Mouse (Mus musculus) adrenal gland, adult 8-10 months (tissue): ENCODE measurements around the gene Pou2f3. TPM values are rescaled to one million over a fixed set of nuclear protein-coding genes. Genes with fewer than 3 reads are reported as not detected.

ENCODE experiments used
- DNase-seq: peaks from one replicate; pipeline ENCODE4 v3.0.0; 2022
- total RNA-seq, 4 experiments: library from RNA; stranded (reverse); gene quantifications; 2 replicates each; pipeline ENCODE4 v1.2.4; 2022

The Pou2f3 gene
- total RNA-seq, 4 experiments from 2014 or later: 0.22 TPM; not detected in 3

DNA sequence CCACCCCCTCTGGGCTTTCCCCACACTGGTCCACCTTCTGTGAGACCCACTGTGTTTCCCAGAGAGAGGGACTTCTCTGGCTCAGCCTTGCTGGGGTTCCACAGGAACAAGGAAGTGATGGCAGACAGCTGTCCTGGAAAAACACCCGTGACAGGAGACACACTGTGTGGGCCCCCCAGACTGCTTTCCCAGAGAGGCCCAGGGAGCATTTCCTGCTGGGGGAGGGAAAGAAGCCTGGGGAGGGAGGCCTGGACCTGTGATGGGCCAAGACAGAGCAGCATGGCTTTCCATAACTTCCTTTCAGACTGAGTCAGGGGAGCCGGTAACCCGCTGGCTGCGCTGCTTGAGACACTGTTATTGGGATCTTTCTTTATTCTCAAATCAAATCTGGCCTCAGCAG lies 20.7 kb upstream of the Pou2f3 start:
- DNase-seq: no peak

DNA sequence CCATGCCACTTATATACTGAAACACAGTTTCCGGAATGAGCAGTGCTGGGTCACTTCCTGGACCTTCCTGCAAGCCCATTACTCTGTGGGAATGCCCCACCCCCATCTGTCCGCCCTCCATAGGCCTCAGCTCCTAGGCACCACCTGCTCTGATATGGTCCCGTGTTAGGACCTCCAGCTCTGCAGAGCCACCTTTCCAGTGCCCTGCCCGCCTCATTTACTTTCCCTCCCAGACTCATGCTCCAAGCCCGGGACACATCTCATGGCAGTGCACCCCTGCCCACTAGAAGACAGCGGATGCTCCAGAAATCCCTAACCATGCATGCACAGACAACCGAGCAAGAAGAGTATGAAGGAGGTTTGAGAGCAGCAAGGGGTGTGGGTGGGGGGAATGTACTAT lies 19.8 kb upstream of the Pou2f3 start:
- DNase-seq: no peak

DNA sequence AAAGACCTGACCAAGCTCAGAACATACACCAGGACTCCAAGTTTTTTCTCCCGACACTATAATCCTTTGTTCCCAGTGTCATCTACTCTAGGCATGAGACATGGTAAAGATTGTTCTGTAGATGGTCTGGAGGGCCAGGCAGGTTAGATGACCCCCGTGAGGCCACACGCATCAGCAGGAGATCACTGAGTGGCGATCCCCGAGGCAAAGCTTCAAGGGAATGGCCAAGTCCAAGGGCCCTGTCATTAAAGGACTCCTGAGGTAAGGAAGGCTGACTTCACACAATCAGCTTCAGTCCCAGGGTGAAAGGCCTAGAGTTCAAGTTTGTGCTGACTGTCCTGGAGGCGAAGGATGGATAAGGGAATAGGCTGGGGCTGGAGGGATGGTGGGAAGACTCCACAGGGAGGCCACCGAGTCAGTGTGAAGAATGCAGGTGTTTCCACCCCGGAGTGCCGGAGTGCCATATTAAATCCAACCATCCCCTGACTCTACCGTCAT lies 19.3 kb upstream of the Pou2f3 start:
- no peak for DNase-seq

- no peak for DNase-seq
These were observed 18.6 kb upstream of the Pou2f3 start for GRCm38 (mm10) chr9:43228745-43229144.

DNA sequence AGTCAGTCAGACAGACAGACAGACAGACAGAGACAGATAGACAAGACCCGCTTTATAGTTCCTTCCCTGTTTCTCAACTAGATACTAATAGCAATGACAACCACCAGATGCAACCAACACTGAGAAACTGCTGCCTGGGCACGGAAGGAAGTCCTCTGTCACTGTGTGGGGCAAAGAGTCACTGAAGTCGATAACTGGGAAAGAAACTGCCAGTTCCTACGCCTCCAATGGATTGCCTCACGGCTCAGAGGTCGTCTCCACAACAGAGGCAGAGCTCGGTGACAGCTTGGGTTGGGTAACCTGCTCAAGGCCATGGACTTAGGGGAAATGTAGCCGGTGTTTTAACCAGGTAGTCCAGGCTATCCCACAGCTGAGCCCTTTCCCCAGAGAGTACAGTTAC lies 17.5 kb upstream of the Pou2f3 start:
- DNase-seq: no peak

DNA sequence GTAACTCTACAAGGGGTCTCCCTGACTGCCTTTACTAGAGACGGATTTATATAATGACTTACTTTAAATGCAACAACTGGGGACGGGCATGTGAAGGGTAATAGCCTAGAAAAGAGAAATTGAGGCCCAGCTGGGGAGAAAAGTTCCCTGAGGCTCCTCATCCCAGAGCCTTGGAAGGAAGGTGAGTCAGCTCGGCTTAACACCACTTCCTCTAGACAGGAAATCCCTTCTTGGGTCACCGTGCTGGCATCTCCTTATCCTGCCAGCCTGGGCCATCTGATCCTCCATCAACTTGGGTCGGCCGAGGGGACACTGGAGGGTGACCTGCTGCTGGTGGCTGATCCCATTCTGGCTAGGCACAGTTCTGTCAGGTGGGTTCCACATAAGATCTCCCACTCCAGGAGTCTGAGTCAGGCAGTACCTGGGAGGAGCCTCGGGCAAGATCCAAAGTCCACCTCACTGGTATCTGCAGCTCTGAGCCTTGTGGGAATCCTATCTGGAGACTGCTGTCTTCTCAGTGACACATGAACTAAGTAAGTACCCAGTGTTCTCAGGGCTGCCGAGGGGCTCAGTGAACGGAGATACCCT lies 16.5 kb upstream of the Pou2f3 start:
- DNase-seq: no peak

DNA sequence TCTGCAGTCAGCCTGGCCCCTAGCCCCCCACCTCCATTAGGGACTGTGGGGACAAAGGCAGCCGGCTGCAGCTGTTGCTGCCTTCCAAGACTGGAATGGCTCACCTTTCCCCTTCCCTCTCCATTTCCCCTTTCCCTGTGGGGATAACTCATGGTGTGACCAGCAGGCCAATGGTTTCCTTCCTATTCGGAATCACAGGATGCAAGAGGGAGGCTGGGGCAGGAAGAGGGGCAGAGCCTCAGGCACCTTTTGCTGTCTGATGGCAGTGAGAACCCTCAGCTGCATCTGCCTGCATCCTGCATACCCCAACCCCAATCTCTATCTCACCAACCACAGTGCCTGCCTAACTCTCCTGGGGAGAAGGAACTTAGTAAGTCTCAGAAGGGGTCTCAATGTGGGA lies 15.3 kb upstream of the Pou2f3 start:
- DNase-seq: no peak

- DNase-seq: no peak
These were observed 14.7 kb upstream of the Pou2f3 start for GRCm38 (mm10) chr9:43224771-43225355.

DNA sequence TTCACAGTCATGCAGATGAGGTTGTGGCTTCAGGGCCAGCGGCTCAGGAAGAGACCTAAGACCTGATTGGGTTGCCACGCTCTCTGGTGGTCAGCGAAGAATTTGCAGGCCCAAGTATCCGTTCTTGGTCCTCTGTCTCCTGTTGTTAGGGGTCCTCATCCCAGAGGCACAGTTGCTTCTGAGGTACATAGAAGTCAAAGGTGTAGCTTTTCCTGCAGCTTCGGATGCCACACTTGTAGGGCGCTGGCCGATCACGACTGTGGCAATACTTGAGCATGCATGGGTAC lies 12.2 kb upstream of the Pou2f3 start:
- no peak for DNase-seq

- no peak for DNase-seq
These were observed 11.7 kb upstream of the Pou2f3 start for GRCm38 (mm10) chr9:43221643-43222428.

DNA sequence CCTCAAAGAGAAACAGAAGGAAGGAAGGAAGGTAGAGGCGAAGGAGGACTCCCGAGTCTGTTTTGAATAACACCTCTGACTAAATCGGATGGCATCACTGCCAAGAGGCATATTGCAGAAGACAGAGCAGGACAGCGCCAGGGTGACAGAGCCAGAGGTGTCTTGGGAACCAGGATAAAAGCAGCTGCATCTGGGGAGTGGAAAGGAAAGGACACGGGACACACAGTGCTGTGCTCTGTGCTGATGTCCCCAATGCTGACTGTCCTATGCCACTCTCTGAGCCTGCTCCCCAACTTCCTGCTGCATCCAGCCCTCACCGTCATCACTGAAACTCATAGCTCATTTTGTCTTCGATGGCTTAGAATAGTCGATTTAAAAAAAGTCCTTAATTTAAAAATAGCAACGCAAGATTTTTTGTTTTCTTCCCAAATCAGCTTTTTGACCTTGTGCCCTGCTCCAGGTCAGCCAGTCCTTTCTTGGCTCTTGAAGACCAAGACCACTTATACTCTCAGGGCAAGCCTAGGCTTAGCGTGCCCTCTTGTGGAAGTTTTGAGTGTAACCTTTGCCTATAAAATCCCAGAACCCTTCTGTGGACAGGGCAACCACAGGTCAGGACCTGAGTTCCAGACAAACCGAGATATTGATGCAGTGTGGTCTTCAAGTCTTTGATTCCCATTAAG lies 742 bp upstream of the Pou2f3 start:
- no peak for DNase-seq

GRCm38 (mm10) chr9:43206022-43206390 lies 4.2 kb downstream of the Pou2f3 start:
- no peak for DNase-seq

DNA sequence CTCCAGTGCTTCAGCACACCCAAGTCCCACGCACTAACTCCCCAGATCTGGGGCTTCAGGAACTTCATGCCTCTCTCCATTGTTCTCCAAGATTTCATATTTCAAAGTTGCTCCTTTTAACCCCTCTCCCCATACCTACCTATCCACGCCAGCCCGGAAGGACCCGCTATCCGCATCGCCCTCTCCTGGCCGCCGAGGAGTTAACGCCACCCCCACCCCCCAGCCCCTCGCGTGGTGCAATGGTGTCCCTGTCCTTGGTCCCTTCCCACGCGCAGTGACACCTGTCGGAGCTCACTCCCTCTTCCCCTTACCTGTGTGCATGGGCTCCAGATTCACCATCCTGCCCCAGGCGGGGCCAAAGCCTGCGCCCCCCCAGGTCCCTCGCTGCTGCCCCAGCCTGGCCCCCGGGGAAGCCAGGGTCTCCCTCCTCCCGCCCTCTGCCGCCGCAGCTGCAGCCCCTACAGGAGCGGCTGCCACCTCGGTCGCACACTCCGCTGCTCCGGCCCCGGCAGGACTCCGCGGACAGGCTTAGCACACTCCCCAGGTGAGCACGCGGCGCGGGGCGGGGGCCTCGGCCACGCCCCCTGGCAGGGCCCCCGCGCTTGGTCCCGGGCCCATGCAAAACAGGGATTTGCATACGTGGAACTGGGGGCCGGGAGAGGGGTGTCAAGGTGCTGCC lies 4.7 kb downstream of the Pou2f3 start:
- no peak for DNase-seq

GRCm38 (mm10) chr9:43200212-43200611 lies 10.0 kb downstream of the Pou2f3 start:
- DNase-seq: no peak

DNA sequence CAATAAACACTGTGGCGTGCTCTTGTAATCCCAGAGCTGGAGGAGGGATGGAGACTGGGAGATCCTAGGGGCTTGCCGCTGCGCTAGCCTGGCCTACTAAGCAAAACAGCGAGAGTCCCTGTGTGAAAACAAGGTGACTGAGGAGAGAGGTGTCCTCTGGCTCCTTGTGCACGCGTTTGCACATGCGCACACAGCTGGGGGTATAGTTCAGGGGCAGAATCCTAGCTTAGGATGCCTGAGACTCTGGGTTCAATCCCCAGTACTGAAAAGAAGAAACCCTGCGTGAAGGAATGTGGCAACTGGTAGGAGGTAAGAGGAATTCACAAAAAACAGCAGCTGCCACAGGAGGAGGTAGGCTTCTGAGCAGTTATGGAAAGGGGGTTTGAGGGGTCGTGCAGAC lies 16.2 kb downstream of the Pou2f3 start:
- no peak for DNase-seq

- DNase-seq: no peak
These were observed 18.6 kb downstream of the Pou2f3 start for GRCm38 (mm10) chr9:43191561-43191960.

- no peak for DNase-seq
These were observed 21.2 kb downstream of the Pou2f3 start for GRCm38 (mm10) chr9:43189021-43189356.

DNA sequence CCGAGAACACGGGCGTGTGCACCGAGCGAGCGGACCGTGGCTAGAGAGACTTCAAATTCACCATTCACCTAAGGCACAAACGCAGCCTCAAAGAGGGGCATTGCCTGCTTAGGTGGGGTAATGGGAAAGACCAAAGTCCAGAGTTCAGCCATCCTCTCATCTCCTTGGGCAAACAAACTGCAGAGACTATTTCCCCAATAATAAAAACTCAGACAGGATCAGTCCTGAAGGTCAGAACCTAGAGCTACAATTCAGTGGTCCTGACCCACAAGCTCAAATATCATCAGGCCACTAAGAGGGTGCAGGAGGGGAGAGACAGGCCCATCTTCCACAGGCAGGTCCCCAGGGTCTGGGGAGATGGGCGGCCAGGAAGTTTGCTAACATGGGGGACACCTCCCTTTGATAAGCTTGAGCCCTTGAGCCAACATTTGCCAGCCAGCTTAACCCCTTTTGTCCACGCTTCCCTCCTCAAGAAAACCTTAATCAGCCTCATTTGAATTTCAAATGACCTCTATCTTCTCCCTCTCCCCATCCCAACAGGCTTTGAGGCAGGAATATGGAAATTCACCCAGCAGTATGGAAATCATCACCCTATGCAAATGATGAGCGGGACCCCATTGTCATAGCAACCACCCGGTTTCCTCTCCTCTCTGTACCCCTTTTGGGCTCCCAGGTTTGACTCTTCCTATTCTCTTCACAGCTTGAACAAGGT lies 21.7 kb downstream of the Pou2f3 start:
- no peak for DNase-seq

- DNase-seq: no peak
These were observed 30.6 kb downstream of the Pou2f3 start for GRCm38 (mm10) chr9:43179614-43180013.

GRCm38 (mm10) chr9:43178172-43178571 lies 32.0 kb downstream of the Pou2f3 start:
- DNase-seq: no peak

DNA sequence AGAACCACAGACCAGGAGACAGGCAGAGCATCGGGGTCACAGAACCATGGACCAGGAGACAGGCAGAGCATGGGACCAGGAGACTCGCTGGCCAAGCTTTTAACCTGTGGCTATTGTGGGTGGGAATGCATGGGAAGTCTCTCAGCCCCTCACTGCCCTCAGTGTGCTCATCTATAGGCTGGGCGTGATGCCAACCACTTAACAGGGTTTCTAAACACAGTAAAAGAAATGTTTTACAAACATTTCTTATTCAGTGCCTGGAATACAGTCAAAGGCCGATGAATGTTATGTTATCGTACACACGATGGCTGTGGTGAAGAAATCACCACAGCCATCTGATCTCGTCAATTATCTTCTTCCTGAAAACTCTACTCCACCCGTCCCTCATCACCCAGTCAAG lies 43.1 kb downstream of the Pou2f3 start:
- no peak for DNase-seq

GRCm38 (mm10) chr9:43166346-43166745 lies 43.8 kb downstream of the Pou2f3 start:
- DNase-seq: no peak
